Mouse (Mus musculus): ENCODE data around the gene Smtnl2.

DNA sequence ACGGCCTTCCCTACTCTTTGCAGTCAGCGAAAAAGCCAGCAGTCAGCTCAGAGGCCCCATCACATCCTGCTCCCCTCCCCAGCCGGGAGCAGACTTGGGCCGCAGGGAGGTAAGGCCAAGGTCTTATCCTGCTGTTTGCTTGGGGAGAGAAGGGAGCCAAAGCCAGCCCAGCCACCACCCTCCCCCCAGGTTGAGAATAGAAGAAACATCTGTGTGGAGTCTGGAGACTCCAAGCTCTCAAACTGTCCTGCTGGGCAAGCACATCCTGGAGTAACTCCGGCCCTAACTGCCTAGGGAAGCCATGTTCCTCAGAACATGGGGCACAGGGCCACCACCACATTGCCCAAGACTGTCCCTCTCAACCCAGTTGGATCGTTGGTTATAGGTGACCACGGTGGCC lies 14.9 kb downstream of the Smtnl2 start:
- no peak for TF ChIP-seq MAFK (IDR thresholded peaks at IDR 0.05; ENCODE audit: insufficient read depth, low read depth, low read length)
- TF ChIP-seq CHD2 (IDR thresholded peaks at IDR 0.05; ENCODE audit: low read depth, low read length): no peak
- no peak for TF ChIP-seq ZC3H11A (IDR thresholded peaks at IDR 0.05; ENCODE audit: borderline replicate concordance, low read depth, low read length)

All from ES-E14 (cell line).